Mouse (Mus musculus) embryonic stem cell, embryonic (primary cell): ENCODE measurements around the gene Nbea.

Experiments used
- CTCF ChIA-PET, 4 experiments: fragments of 300-600 bp in 2 of 4; fragments of 350-600 bp in 2 of 4; sonication (Branson Sonifier 250); formaldehyde crosslinking; loops; one replicate each; lab custom pipeline; 2022; ENCODE audit warnings: inconsistent platforms in 2 of 4; lab: Charles Lee
- POLR2A ChIA-PET, 4 experiments: fragments of 300-600 bp in 2 of 4; fragments of 350-600 bp in 2 of 4; sonication (Branson Sonifier 250); formaldehyde crosslinking; loops; one replicate each; lab custom pipeline; 2022; ENCODE audit warnings: antibody characterized with exemption in 4 of 4, inconsistent platforms in 1 of 4; lab: Charles Lee

Gene Nbea

DNA sequence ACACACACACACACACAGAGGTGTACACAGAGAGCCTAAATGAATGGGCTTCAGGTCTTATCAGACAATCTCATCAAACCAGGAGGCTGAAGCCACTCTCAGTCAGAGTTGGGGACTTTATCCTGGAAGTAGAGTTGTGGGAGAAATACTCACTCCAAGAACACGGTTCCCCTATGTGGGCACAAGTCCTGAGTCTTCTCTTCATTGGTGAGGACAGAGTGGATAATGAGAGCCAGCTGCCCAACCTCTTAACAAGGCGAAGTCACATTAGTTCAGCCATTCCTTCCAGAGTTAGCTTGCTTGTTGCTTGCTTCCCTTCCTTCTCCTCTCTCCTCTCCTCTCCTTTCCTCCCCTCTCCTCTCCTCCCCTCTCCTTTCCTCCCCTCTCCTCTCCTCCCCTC is 584.8 kb downstream of the Nbea start:
- POLR2A ChIA-PET: no interaction called here
- CTCF ChIA-PET: no interaction called here

DNA sequence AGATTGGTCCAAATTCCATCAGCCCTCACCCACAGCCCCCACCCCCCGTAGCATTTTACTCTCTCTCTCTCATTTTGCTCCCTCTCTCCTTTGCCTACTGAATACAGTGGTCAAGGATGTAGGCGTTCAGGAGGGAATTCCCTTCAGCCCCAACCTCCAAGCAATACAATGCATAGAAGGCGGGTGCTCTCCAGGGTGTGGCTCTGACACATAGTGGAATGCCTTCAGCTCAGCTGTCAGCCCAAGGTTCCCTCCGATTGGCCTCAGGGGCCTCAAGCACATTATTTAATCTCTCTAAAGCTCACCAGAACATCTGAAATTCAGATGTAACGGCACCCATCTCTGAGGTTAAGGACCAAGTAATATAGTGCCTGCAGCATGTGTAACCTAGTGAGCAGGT is 590.2 kb downstream of the Nbea start:
- ChIA-PET POLR2A (interaction anchor here in 1 of 4 experiments (0.6 kb wide), 1 partner anchor 26 kb away, joined by 4 read pairs; no protein-coding TSS in a partner anchor), CTCF (no interaction called here)

- POLR2A ChIA-PET: interaction anchor here in 1 of 4 experiments (0.7 kb wide), 1 partner anchor 31 kb away, joined by 3 read pairs; no protein-coding TSS in a partner anchor
These were observed 592.8 kb downstream of the Nbea start for GRCm38 (mm10) chr3:55590727-55591126.

DNA sequence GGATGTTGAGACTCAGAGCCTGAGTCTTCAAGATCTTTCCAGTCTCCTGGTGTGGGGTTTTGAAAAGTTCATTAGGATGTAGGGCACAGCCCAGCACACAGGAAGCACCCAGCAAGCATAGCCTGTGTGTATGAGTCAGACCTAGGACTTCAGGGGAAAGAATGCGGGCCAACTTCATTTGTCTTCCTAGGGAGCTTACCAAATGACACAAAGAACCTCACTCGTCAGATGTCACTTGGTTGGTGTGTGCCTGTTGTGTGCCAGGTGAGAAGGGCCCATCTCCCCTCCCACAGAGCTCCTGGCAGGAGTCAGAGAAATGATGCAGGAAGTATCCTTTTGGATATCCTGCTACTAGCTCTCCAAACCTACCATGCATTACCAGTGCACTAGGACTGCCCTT is 593.2 kb downstream of the Nbea start:
- POLR2A ChIA-PET: interaction anchor here in 1 of 4 experiments (0.7 kb wide), 1 partner anchor 32 kb away, joined by 3 read pairs; no protein-coding TSS in a partner anchor
- CTCF ChIA-PET: interaction anchor here in 1 of 4 experiments (0.6 kb wide), 1 partner anchor 9 kb away, joined by 5 read pairs; no protein-coding TSS in a partner anchor

More at GRCm38 (mm10) chr3:55590727-55591126, 592.8 kb downstream of the Nbea start:
- CTCF ChIA-PET: interaction anchor here in 1 of 4 experiments (0.6 kb wide), 1 partner anchor 9 kb away, joined by 5 read pairs; no protein-coding TSS in a partner anchor

GRCm38 (mm10) chr3:55589402-55589944 is 594.0 kb downstream of the Nbea start:
- POLR2A ChIA-PET: interaction anchor here in 1 of 4 experiments (0.7 kb wide), 1 partner anchor 86 kb away, joined by 4 read pairs; no protein-coding TSS in a partner anchor
- CTCF ChIA-PET: interaction anchor here in 1 of 4 experiments (0.6 kb wide), 1 partner anchor 68 kb away, joined by 6 read pairs; no protein-coding TSS in a partner anchor

- CTCF ChIA-PET: interaction anchor here in 1 of 4 experiments (0.6 kb wide), 1 partner anchor 883 kb away, joined by 3 read pairs; no protein-coding TSS in a partner anchor
- POLR2A ChIA-PET: interaction anchor here in 1 of 4 experiments (0.6 to 0.7 kb wide), 3 partner anchors 25 to 516 kb away, joined by 3 to 4 read pairs (median 3); no protein-coding TSS in a partner anchor
These were observed 595.2 kb downstream of the Nbea start for GRCm38 (mm10) chr3:55587972-55588946.

- CTCF ChIA-PET: interaction anchor here in 1 of 4 experiments (0.6 kb wide), 1 partner anchor 884 kb away, joined by 3 read pairs; no protein-coding TSS in a partner anchor
These were observed 596.0 kb downstream of the Nbea start for GRCm38 (mm10) chr3:55587434-55587971.

More at GRCm38 (mm10) chr3:55587434-55587971, 596.0 kb downstream of the Nbea start:
- POLR2A ChIA-PET: interaction anchor here in 1 of 4 experiments (1.3 kb wide), 1 partner anchor 23 kb away, joined by 3 read pairs; no protein-coding TSS in a partner anchor
